Mouse (Mus musculus): ENCODE results near the gene Pabpn1l.
"Not testable (repeated sequence)": the region's sequence is repeated elsewhere in the genome, so short reads cannot be mapped to it uniquely, and the experiment has no call there.

DNA sequence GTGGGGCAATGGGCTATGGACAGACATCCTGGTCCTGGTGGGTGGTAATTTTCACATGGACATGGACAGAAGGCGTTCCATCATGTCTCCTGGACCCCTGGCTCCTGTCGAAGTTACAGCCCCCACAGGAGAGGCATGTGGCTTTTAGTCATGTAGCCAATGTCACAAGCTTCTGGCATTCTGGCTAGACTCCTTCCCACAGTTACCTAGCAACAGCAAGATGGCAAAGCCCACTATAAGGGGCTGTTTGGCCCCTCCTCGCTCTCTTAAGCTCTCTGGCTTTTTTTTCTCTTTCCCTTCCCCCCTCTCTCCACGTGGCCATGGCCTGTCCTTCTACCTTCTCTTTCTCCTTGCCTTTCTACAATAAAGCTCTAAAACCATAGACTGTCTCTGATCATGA is 49.4 kb downstream of the Pabpn1l start:
- TF ChIP-seq GATA1 (IDR thresholded peaks at IDR 0.05; ENCODE audit: borderline replicate concordance, low read length); FLI1 (IDR thresholded peaks at IDR 0.05; ENCODE audit: low read length): not testable (repeated sequence)
